Mouse (Mus musculus) hindlimb bud, embryonic 11.5 days (tissue): ENCODE measurements around the gene Rufy4.
A peak's percentile ranks its signal among the peaks of the same experiment; 100 is the strongest.
"Not testable (repeated sequence)": the region's sequence is repeated elsewhere in the genome, so short reads cannot be mapped to it uniquely, and the experiment has no call there.

Experiments
- DNase-seq: peaks from one replicate; pipeline ENCODE4 v3.0.0-alpha.2; 2012; ENCODE audit warnings: low read depth, low spot score; ENCODE audit errors: extremely low spot score

The Rufy4 gene

DNA sequence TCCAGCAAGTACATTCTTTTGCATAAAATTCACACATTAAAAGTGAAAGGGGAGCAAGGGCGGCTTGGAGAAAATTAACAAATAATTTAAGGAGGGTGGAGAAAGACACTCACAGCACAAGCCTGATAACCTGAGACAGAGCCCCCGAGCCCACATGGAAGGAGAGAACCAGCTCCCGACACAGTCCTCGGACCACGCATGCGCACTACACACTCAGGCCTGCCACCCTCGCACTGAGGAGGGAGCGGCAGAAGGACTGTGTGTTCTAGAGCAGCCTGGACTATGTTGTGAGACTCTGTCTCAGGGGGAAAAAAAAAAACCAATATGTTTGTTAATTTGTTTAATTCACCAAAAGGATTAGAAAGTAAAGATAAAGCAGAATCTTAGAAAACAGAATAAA lies 16.4 kb downstream of the Rufy4 start:
- no peak for DNase-seq

DNA sequence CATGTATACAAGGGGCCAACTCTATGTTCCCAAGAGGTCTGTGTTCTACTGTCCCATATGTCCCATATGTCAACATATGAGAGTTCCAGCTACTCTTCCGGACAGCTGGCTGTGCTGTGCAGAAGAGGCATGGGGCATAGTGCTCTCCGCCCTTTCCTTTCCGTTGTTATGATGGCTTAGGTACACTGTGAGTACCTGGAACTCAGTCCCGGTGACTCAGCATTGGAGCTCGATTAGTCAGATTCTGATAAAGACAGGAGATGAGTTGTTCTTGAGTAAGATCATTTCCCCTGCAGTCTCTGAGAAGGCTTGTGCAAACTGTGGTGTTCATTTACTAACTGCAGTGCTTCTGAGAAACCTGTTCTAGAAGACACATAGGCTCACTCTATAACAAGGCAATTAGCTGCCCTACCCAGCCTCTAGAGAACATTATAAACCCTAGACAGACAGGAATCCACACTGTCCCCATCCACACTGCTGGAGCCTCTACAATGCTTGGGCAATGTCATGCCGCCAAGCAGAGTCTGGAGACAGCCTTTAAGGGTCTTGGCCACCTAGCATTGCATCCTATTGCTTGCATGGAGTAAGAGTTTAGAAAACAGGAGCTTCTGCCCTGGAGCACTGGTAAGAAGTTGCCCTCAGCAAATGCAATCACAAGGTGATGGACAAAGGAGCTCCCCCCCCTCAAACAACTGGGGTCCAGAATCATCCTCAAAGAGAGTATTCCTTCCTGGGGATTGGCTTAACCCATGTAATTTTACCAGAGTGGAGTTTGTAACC lies 24.0 kb downstream of the Rufy4 start:
- DNase-seq, result no peak

DNA sequence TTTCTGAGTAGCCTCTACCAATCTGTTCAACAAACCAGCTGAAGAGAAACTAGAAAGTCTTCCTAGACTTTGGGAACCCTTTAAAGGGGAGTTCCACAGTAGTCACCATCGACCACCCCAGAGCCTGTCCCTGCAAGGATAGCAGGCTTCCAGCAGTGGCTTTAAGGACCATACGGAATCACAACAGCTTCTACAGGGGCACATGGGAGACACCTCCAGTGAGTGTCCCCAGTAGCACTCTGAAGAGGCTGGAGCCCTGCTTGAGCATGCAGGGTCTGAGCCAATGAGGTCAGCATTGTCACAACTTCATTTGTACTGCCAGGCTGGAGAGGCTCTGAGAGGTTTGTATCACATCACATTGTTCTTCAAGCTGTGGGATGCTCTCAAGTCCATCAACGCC lies 24.8 kb downstream of the Rufy4 start:
- DNase-seq, result no peak

DNA sequence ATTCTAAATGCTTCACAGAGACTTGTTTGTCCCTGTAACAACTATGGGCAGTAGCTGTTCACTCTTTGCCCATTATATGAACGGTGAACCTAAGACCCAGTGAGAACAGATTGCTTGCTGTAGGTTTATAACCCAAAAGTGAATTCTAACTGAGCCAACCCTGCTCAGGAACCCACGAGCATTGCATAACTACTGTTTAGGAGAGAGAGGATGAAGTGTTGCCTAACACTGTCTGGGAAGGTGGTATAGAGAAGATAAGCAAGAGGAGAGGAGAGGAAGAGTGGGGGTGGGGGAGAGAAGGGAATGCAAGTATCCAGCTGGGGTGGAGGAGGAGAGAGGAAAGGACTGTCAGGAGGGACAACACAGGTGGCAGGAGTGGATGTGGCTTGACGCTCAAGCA lies 25.8 kb downstream of the Rufy4 start:
- DNase-seq, result no peak

GRCm38 (mm10) chr1:74153461-74154184 lies 28.3 kb downstream of the Rufy4 start, which contains the start of gene Cxcr2:
Gene Cxcr2, plus strand, starts transcription at chr1:74153989.
- no peak for DNase-seq

DNA sequence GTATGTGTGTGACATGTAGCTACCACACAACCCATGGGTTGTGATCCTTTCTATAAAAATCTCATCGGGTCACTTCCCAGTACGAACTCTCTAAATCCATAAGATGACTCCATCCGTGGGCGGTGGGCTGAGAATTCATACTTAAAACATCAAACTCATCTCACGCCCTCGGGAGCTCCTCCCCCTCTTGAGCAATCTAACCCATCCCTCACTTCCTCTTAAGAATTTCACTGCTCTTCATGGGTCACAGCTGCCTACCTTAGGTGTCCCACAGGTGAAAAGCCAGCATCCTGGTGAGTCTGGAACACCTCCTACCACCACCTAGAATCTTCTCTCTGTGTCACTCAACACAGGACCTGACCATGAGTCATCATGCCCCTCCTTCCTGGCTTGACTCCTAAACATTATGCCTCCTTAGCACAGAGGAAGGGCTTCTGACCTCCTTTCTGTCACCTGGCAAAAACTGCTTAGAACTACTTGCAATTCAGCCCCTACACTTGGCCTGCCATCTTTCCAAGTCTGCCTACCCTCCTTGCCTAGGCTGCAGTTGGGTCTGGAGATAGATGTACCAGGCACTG lies 30.2 kb downstream of the Rufy4 start:
- DNase-seq, result no peak

DNA sequence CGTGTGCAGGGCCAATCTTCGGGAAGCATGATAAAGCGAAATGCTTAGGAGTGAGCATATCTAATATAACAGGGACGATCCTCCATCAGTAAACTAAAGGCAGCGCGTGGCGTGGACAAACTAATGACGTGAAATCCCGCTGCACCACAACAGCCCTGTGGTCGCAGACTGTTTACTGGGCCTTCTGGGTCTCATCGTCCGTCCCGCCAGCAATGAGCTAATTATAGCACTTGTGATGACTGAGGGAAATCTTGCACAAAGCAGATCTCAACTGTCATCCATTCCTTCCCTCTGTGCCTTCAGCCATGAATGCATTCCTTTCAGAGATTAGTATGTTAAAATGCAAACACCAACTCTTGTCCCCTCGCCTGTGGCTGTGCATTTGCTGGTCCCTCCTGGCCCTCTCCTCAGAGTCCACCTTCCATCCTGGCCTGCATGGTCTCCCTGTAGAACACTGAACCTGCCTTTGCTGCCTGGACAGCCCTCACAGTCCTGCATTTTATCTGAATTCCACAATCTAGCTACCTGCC lies 31.1 kb downstream of the Rufy4 start:
- no peak for DNase-seq

DNA sequence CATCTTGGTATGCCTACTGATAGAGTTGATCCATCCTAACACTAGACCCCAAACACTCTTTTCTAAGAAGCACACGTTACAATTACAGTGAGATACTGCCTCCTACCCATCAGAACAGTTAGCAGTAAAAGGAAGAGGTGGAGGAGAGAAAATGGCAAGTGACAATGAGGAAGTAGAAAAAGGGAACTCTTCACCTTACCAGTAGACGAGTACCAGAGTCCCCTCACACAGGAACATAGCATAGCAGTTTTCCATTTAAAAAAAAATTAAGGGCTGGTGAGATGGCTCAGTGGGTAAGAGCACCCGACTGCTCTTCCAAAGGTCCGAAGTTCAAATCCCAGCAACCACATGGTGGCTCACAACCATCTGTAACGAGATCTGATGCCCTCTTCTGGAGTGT lies 34.3 kb downstream of the Rufy4 start:
- DNase-seq, result not testable (repeated sequence)

DNA sequence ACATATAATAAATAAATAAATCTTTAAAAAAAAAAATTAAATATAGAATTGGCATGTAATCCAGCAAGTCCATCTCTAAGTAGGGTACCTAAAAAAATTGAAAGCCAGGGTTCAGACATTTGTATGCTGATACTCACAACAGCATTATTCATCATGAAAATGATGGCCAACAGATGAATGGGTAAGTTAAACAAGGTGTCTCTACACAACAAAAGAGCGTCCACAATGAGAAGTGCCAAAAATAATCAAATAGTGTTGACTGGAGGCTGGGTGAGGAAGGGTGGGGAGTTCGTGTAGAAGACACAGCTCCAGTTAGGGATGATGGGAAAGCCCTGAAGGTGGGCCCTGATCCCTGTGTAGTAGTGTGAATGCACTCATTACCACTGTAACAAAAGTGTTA lies 34.7 kb downstream of the Rufy4 start:
- DNase-seq, result no peak

DNA sequence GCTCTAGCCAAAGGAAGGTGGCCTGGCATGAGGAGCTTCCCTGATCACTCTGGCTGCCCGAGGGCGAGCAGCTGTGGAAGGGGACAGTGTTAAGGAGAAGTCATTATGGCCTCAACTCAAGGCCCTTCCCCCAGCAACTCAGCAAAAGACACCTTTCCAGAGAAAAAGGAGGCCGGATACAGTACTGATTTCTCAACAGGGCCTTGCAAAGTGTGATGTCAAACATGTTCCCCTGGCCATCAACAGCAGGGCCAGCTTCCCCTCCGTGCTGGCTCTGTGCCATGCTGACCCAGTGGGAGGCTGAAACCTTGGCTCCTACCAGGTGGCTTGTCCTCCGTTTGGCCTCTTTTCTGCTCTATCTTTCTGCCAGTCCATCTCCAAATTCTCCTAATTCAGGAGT lies 41.8 kb downstream of the Rufy4 start:
- DNase-seq, result no peak

DNA sequence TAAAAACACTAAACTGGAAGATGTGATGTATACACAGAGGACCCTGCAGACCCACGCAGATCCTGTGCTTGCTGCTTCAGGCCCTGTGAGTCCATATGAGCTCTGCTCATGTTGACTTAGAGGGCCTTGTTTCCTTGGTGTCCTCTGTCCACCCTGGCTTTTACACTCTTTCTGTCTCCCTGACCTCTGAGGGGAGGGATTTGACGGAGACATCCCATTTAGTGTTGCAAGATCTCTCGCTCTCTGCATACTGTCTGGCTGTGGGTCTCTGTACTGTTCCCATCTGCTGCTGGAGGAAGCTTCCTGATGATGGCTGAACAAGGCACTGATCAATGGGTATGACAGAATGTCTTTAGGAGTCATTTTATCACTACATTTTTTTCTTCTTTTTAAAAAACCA lies 44.4 kb downstream of the Rufy4 start:
- DNase-seq, result no peak

GRCm38 (mm10) chr1:74172722-74173121 lies 47.4 kb downstream of the Rufy4 start:
- DNase-seq, result no peak

GRCm38 (mm10) chr1:74175731-74176130 lies 50.4 kb downstream of the Rufy4 start:
- no peak for DNase-seq

- no peak for DNase-seq
Measured at GRCm38 (mm10) chr1:74178618-74179017, 53.3 kb downstream of the Rufy4 start.

DNA sequence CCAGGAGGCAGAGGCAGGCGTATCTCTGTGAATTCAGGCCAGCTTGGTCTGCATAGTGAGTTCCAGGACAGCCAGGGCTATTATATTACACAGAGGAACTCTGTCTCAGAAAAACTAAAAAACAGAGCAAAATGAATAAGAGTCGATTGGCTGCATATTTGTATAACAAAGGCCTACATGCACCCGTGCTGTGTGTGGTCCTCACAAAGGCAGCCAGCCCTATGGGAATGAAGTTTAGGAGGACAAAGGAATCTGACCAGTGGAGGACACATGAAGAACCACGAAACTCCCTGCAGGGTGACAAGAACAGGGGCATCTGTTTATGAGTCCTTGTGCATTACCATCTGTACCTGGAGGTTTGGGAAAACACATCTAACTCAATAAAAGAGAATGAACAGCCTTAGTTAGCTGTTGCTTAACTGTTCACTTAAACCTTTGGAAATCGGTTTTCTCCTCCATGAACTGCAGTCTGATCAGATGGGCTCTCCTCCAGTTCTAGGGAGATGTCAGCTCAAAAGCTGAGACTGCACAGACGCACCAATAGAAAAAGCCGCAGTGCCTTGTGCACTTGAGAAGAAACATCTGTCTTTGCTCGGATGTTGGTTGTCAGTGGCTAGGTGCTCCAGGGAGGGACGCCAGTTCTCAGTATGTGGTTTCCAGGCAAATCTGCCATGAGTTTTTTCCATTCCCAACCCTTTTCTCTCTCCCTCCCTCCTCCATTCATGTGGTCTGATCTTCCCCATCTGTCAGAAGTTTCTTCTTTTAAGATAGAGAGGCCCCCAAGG lies 54.5 kb downstream of the Rufy4 start:
- DNase-seq, result no peak

DNA sequence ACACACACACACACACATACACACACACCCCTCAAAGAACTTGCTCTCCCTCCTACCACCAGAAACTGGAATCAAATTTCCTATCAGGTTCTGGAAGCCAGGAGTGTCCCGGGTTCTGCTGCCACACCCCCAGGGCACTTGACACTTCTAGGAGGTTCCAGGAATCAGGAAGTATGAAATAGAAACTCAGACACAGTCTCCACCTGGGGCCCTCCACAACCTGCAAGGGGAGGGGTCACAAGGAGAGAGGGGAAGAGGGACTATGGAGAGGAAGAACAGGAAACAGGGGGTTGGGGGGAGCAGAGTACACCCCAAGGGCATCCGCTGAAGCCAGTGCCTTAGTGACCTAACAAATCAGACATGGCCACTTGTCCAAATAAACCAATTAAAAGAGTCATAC lies 56.1 kb downstream of the Rufy4 start:
- no peak for DNase-seq

DNA sequence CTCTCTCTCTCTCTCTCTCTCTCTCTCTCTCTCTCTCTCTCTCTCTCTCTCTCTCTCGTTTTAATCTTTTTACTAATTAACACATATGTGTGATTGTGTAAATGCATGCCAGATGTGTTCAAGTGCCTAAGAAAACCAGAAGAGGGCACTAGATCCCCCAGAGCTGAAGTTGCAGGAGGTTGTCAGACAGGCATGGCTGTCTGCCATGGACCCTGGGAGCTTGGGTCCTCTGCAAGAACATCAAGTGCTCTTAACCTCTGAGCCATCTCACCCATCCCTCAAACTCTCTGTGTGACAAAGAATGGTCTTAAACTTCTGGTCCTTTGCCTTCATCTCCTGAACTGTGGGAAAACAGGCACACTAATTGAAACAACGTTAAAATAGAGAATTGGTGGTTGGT lies 57.7 kb downstream of the Rufy4 start:
- no peak for DNase-seq

- DNase-seq, result no peak
Measured at GRCm38 (mm10) chr1:74190471-74190870, 65.1 kb downstream of the Rufy4 start.

- no peak for DNase-seq
Measured at GRCm38 (mm10) chr1:74192711-74193110, 67.4 kb downstream of the Rufy4 start.

GRCm38 (mm10) chr1:74194445-74194844 lies 69.1 kb downstream of the Rufy4 start, which contains the start of gene Cxcr1:
Gene Cxcr1, minus strand, starts transcription at chr1:74194631.
- no peak for DNase-seq

GRCm38 (mm10) chr1:74195961-74196360 lies 70.6 kb downstream of the Rufy4 start:
- peak; percentile 10 for DNase-seq
